Mouse (Mus musculus): ENCODE data around the gene Nanog. TPM values are rescaled to one million over a fixed set of nuclear protein-coding genes. Genes with fewer than 3 reads are reported as not detected.

Nanog gene
- polyA plus RNA-seq, 1 experiment from 2014 or later = 0.31 TPM

GRCm38 (mm10) chr6:122741460-122742227 lies 34.4 kb downstream of the Nanog start:
- Histone ChIP-seq H3K4me2 (ENCODE audit: low read depth, low read length, severe bottlenecking) (peak overlapping the region; percentile 71), H3K36me3 (ENCODE audit: control insufficient read depth, insufficient read depth, low read length) (no peaks in the 10 kb centered on the region), H3K9me3 (ENCODE audit: control insufficient read depth, low read length) (no peaks in the 10 kb centered on the region), H3K9ac (ENCODE audit: low read length) (peak overlapping the region; percentile 59), H3K4me3 (ENCODE audit: low read depth, low read length) (peak overlapping the region; percentile 41), H3K4me1 (replicated peaks; ENCODE audit: control insufficient read depth, insufficient read depth, low read length) (peaks cover 4% of the 10 kb centered on the region; the same call in 1 of the 2 replicates), H3K27me3 (ENCODE audit: control insufficient read depth, insufficient read depth, low read length) (peaks cover 9% of the 10 kb centered on the region), H3K27ac (ENCODE audit: low read depth, low read length) (no peak overlapping the region)
- DNase-seq (ENCODE audit: low spot score) (peak; percentile 61), ATAC-seq (replicated peaks; ENCODE audit: low FRiP score) (no peak)
- 2% methylated on average over 25 of the region's 25 CpGs for WGBS

DNA sequence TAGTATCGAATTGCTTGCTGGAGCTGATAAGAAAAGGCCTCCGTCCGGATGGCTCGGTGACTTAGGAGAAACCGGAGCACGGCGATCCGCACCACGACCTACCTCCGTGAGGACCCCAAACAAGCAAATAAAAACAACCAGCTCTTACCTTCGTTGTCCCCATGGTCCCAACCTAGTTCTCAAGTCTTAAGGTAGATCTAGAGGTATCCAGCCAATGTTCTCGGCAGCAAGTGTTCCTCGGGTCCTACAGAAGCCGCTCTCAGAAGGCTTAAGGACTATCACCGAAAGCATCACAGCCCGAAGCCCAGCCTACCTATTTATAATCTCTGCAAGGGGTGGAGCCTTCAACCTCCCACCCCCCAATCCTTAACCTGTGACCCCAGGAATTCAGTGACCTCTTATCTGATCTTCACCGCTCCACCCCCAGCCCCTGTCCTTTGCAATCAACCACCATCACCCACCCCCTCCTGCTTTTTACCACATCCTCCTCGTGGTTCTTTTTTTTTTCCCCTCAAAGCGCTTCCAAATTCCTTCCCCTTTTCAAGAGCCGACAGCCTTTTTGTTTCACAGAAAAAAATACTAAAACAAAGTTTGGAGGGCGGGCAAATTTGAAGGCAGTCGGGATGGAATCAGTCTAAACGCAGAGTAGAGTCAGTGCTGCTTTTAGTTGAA lies 35.1 kb downstream of the Nanog start:
- no peak for DNase-seq (ENCODE audit: low spot score)
- peaks cover 4% of the 10 kb centered on the region; the same call in 1 of the 2 replicates for H3K4me1 ChIP-seq (replicated peaks; ENCODE audit: control insufficient read depth, insufficient read depth, low read length)
- H3K4me3 ChIP-seq (ENCODE audit: low read depth, low read length) = peak overlapping the region; percentile 41
- H3K27ac ChIP-seq (ENCODE audit: low read depth, low read length) = no peak overlapping the region
- peaks cover 9% of the 10 kb centered on the region for H3K27me3 ChIP-seq (ENCODE audit: control insufficient read depth, insufficient read depth, low read length)
- peak overlapping the region; percentile 59 for H3K9ac ChIP-seq (ENCODE audit: low read length)
- under 1% methylated on average over 23 of the region's 23 CpGs for WGBS
- no peaks in the 10 kb centered on the region for H3K9me3 ChIP-seq (ENCODE audit: control insufficient read depth, low read length)
- peak overlapping the region; percentile 71 for H3K4me2 ChIP-seq (ENCODE audit: low read depth, low read length, severe bottlenecking)
- ATAC-seq (replicated peaks; ENCODE audit: low FRiP score) = peak; percentile 45; the same call in 1 of the 2 replicates
- no peaks in the 10 kb centered on the region for H3K36me3 ChIP-seq (ENCODE audit: control insufficient read depth, insufficient read depth, low read length)

GRCm38 (mm10) chr6:122743353-122743752 lies 36.1 kb downstream of the Nanog start:
- Histone ChIP-seq H3K4me2 (ENCODE audit: low read depth, low read length, severe bottlenecking) (no peak overlapping the region), H3K4me1 (replicated peaks; ENCODE audit: control insufficient read depth, insufficient read depth, low read length) (peaks cover 4% of the 10 kb centered on the region; the same call in 1 of the 2 replicates), H3K9me3 (ENCODE audit: control insufficient read depth, low read length) (no peaks in the 10 kb centered on the region), H3K4me3 (ENCODE audit: low read depth, low read length) (no peak overlapping the region), H3K27ac (ENCODE audit: low read depth, low read length) (no peak overlapping the region), H3K27me3 (ENCODE audit: control insufficient read depth, insufficient read depth, low read length) (peaks cover 9% of the 10 kb centered on the region), H3K9ac (ENCODE audit: low read length) (no peak overlapping the region), H3K36me3 (ENCODE audit: control insufficient read depth, insufficient read depth, low read length) (no peaks in the 10 kb centered on the region)
- ATAC-seq (replicated peaks; ENCODE audit: low FRiP score) = no peak
- WGBS = 16% methylated on average over 11 of the region's 11 CpGs
- no peak for DNase-seq (ENCODE audit: low spot score)

DNA sequence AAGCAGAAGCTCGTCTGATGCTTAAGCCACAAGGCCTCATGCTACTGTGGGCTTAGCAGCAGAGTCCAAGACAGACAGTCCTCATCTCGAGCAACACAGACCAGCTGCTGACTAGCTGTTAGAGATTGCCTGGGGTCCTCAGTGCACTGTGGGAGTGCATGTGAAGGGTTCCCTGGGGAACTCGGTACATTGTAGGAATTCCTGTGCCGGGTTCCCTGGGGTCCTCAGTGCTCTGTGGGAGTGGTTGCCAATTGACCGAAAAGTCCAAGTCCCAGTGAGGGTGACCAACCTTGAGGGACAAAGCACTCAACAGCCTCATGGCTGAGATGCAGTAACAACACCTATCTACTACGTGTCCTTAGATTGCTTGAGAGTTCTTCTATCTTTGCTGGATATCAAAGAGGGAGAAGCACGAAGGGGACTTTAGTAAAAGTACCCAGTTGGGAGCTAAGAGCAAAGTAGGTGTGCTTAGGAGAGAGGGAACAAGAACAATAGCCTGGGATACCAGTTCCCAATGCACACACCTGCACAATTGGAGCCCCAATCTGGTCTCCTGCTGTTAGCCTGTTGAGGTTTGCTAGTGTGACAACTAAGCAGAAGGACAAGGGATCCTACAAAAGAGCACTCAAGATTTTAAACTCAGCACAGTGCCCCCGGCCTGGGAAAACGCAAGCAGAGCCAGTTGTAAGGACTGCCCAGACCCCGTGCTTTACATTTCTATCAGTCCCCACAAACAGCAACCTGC lies 37.4 kb downstream of the Nanog start:
- H3K27ac ChIP-seq (ENCODE audit: low read depth, low read length) = no peak overlapping the region

DNA sequence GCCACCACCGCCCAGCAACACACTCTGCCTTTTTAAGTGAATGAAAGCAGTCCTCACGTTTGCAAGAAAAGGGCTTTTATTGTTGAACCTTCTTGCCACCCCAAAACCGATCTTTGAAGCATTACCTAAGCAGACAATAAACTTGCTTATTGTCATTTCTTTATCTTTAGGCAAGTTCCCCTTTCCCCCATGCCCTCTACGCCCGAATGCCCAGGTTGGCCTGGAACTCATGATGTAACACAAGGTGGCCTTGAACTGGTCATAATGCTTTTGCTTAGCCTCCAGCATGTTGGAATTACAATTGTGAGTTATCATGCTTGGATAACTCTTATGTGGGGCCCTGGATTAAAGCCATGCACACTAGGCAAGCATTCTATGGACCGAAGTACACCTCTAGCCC lies 43.3 kb downstream of the Nanog start:
- no peak overlapping the region for H3K27ac ChIP-seq (ENCODE audit: low read depth, low read length)
- no peak overlapping the region for H3K4me3 ChIP-seq (ENCODE audit: low read depth, low read length)
- 81% methylated on average over 6 of the region's 6 CpGs for WGBS
- no peaks in the 10 kb centered on the region for H3K4me1 ChIP-seq (replicated peaks; ENCODE audit: control insufficient read depth, insufficient read depth, low read length)
- no peaks in the 10 kb centered on the region for H3K36me3 ChIP-seq (ENCODE audit: control insufficient read depth, insufficient read depth, low read length)
- DNase-seq (ENCODE audit: low spot score) (no peak), ATAC-seq (replicated peaks; ENCODE audit: low FRiP score) (no peak)
- H3K9me3 ChIP-seq (ENCODE audit: control insufficient read depth, low read length) = no peaks in the 10 kb centered on the region
- no peaks in the 10 kb centered on the region for H3K27me3 ChIP-seq (ENCODE audit: control insufficient read depth, insufficient read depth, low read length)
- no peak overlapping the region for H3K4me2 ChIP-seq (ENCODE audit: low read depth, low read length, severe bottlenecking)
- no peak overlapping the region for H3K9ac ChIP-seq (ENCODE audit: low read length)

More for the DNA sequence above, 37.4 kb downstream of the Nanog start:
- H3K4me1 ChIP-seq (replicated peaks; ENCODE audit: control insufficient read depth, insufficient read depth, low read length) = peaks cover 4% of the 10 kb centered on the region; the same call in 1 of the 2 replicates
- H3K9me3 ChIP-seq (ENCODE audit: control insufficient read depth, low read length) = no peaks in the 10 kb centered on the region
- no peak overlapping the region for H3K9ac ChIP-seq (ENCODE audit: low read length)
- H3K36me3 ChIP-seq (ENCODE audit: control insufficient read depth, insufficient read depth, low read length) = no peaks in the 10 kb centered on the region
- H3K4me2 ChIP-seq (ENCODE audit: low read depth, low read length, severe bottlenecking) = no peak overlapping the region
- H3K27me3 ChIP-seq (ENCODE audit: control insufficient read depth, insufficient read depth, low read length) = peaks cover 9% of the 10 kb centered on the region
- DNase-seq (ENCODE audit: low spot score) (no peak), ATAC-seq (replicated peaks; ENCODE audit: low FRiP score) (no peak)
- 22% methylated on average over 10 of the region's 10 CpGs for WGBS
- no peak overlapping the region for H3K4me3 ChIP-seq (ENCODE audit: low read depth, low read length)

DNA sequence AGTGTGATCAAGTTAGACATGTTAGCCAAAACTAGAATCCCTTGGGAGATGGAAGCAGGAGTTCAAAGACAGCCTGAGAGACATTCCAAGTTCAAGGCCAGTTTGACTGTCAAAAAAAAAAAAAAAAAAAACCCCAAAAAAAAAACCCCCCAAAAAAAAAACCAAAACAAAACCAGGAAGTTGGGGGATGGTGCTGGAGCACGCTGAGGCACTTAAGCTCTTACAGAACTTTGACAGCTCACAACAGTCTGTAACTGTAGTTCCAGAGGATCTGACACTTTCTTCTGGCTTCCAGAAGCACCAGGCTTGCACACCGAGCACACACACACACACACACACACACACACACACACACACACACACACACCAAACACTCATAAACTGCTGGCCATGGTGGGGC lies 48.6 kb downstream of the Nanog start:
- WGBS = 64% methylated on average over 2 of the region's 2 CpGs
- no peak overlapping the region for H3K4me2 ChIP-seq (ENCODE audit: low read depth, low read length, severe bottlenecking)
- DNase-seq (ENCODE audit: low spot score) (no peak), ATAC-seq (replicated peaks; ENCODE audit: low FRiP score) (no peak)
- H3K9ac ChIP-seq (ENCODE audit: low read length) = no peak overlapping the region
- no peak overlapping the region for H3K4me3 ChIP-seq (ENCODE audit: low read depth, low read length)
- H3K4me1 ChIP-seq (replicated peaks; ENCODE audit: control insufficient read depth, insufficient read depth, low read length) = no peaks in the 10 kb centered on the region
- no peaks in the 10 kb centered on the region for H3K36me3 ChIP-seq (ENCODE audit: control insufficient read depth, insufficient read depth, low read length)
- H3K9me3 ChIP-seq (ENCODE audit: control insufficient read depth, low read length) = no peaks in the 10 kb centered on the region
- no peak overlapping the region for H3K27ac ChIP-seq (ENCODE audit: low read depth, low read length)
- no peaks in the 10 kb centered on the region for H3K27me3 ChIP-seq (ENCODE audit: control insufficient read depth, insufficient read depth, low read length)

DNA sequence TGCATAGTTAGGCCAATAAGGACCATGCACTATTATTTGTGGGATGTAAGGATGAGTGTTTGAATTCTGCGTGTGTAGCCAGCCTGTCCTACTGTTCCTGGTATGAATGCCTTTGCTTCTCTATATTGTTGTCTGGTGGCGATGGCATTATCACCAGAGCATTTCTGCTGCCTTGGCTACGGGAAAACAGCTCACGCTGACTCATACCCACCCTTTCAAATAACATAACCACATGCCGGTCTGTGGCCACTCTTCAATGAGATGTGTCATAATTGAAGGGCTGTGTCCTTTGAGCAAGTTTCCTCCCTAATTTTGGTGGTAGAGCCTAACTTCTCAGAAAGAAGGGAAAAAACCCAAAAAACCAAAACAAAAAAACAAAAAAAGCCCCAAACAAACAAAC lies 51.4 kb downstream of the Nanog start:
- WGBS = 73% methylated on average over 5 of the region's 5 CpGs
- Histone ChIP-seq H3K27ac (ENCODE audit: low read depth, low read length) (no peak overlapping the region), H3K9ac (ENCODE audit: low read length) (no peak overlapping the region), H3K4me1 (replicated peaks; ENCODE audit: control insufficient read depth, insufficient read depth, low read length) (no peaks in the 10 kb centered on the region), H3K36me3 (ENCODE audit: control insufficient read depth, insufficient read depth, low read length) (no peaks in the 10 kb centered on the region), H3K9me3 (ENCODE audit: control insufficient read depth, low read length) (no peaks in the 10 kb centered on the region), H3K4me3 (ENCODE audit: low read depth, low read length) (no peak overlapping the region), H3K4me2 (ENCODE audit: low read depth, low read length, severe bottlenecking) (no peak overlapping the region), H3K27me3 (ENCODE audit: control insufficient read depth, insufficient read depth, low read length) (0 out of 2 replicates have a peak, but pooled peaks cover 5% of the 10 kb centered on the region)
- ATAC-seq (replicated peaks; ENCODE audit: low FRiP score) (no peak), DNase-seq (ENCODE audit: low spot score) (no peak)

DNA sequence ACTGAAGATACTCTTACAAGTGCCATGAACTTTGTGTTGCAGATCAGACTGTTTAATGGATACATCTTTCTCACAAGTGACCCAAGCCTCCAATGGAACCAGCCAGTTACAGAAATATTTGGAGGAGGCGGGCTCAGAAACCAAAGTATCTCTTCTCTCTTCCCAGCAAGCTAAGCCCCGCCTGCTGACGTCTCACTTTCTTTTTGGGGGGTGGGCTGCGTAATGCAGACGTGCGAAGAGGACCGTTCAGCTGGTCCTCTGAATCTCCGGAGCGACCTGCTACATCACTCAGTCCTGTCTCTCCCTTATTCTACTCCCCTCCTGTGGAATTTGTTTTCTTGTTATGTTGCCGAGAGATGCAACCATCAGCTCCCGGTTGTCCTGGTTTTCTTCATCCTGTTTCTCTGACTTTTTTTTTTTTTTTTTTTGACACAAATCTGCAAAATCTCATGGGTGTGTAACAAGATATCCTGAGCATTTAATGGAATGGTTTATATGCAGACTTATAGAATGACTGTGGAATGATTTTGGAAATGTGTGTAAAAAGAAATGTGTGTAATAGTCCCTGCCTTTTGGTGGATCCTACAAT lies 53.8 kb downstream of the Nanog start:
- peaks cover 6% of the 10 kb centered on the region; the same call in 1 of the 2 replicates for H3K4me1 ChIP-seq (replicated peaks; ENCODE audit: control insufficient read depth, insufficient read depth, low read length)
- H3K4me3 ChIP-seq (ENCODE audit: low read depth, low read length) = peak overlapping the region; percentile 27
- H3K27ac ChIP-seq (ENCODE audit: low read depth, low read length) = no peak overlapping the region
- no peaks in the 10 kb centered on the region for H3K9me3 ChIP-seq (ENCODE audit: control insufficient read depth, low read length)
- H3K4me2 ChIP-seq (ENCODE audit: low read depth, low read length, severe bottlenecking) = peak overlapping the region; percentile 52
- no peaks in the 10 kb centered on the region for H3K36me3 ChIP-seq (ENCODE audit: control insufficient read depth, insufficient read depth, low read length)
- DNase-seq (ENCODE audit: low spot score) = peak; percentile 83
- WGBS = under 1% methylated on average over 11 of the region's 11 CpGs
- 0 out of 2 replicates have a peak, but pooled peaks cover 5% of the 10 kb centered on the region for H3K27me3 ChIP-seq (ENCODE audit: control insufficient read depth, insufficient read depth, low read length)
- H3K9ac ChIP-seq (ENCODE audit: low read length) = no peak overlapping the region
- peak; percentile 68 for ATAC-seq (replicated peaks; ENCODE audit: low FRiP score)
